Mouse (Mus musculus): ENCODE data around the gene Nkx2-3. TPM values are rescaled to one million over a fixed set of nuclear protein-coding genes. Genes with fewer than 3 reads are reported as not detected.

Gene Nkx2-3
- total RNA-seq, 2 experiments from 2014 or later: not detected

DNA sequence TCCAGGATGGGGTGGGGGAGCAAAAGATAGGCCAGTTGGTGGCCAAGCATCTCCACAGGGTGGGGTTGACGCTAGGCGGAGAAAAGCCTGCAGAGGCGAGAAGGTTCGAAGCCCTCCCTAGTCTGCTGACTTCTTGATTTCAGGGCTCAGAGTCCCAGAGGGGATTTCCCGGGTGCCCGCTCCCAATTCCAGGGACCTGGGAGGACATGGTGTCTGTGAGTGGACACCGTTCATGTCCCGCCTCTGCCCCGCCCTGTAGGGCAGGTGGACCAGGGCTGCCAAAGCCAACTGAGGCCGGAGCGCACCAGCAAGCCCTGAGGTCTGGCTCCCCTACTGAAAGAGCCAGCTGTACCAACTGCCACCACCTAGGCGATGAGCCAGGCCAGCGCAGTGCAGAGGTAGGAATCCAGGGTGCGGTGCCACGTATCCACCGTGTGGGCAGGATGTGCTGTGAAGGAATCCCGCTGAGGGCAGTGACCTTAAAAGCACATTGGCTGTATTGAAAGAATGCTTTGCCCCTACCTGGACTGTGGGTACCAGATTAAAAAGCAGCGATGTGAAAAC is 7.9 kb downstream of the Nkx2-3 start:
- DNase-seq: no peak

DNA sequence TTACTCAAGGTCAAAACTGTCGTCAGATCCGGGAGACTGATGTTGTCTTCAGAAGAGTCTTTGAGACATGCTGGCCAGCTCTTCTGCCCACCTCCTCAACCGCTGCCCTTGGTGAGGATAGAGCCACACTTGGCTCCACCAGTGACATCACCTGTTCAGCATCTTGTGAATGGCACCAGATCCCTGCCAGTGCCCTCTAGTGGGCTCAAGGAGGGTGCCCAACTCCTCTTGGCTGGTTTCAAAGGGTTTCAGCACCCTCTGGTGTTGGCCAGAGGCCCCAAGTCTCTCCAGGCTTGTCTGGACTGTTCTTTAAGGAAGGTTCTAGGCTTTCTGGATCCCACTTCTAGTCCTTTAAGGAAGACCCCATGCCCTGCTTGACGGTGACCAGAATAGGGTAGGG is 11.8 kb downstream of the Nkx2-3 start:
- DNase-seq: peak; percentile 69 to 76

DNA sequence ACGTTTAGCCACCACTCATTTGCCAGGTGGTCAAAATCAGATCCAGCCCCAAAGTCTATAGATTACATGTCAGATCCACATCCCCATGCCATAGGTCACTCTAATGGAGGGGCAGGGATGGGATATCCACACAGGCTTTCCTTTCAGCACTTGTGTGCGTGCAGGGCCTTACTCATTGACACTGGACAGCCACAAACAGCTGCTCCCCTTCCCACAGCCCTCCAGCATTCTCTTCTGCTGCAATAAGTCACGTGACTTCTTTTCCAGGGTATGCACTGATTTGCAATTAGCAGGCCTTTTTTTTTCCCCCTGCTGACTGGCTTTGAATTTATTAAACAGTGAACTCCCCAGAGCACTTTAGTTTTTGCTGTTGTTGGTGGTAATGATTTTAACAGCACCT is 14.0 kb downstream of the Nkx2-3 start:
- DNase-seq: no peak

DNA sequence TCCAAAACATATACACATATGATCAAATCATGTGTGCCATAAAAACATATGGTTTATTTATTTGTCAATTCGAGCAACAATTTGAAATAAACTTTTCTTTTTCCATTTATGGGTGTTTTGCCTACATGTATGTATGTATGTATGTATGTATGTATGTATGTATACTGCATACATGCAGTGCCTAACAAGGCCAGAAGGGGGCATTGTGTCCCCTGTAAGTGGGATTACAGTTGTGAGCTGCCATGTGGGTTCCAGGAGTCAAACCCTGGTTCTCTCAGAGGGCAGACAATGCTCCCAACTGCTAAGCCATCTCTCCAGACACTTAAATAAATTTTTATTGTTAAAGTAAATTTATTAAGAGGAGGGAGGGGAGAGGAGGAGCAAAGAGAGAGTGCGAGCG is 15.2 kb downstream of the Nkx2-3 start:
- no peak for DNase-seq

DNA sequence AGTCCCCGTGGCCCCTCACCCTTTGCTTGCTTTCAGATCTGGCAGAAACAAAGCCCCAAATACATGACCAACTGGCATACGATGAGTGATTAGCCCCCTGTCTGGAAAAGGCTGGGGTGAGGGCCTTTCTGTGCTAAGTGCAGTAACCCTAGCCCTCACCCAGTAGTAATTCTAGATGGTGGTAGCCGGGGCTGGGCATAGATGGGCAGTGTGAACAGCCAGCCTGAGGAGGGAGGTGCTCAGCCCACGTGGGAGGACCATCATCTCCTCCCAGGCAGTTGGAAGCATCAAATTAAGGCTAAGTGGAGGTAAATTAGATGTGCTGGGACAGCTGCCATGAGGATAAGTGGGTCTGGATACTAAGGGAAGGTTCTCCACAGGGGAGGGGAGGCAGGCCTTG is 17.0 kb downstream of the Nkx2-3 start:
- no peak for DNase-seq

DNA sequence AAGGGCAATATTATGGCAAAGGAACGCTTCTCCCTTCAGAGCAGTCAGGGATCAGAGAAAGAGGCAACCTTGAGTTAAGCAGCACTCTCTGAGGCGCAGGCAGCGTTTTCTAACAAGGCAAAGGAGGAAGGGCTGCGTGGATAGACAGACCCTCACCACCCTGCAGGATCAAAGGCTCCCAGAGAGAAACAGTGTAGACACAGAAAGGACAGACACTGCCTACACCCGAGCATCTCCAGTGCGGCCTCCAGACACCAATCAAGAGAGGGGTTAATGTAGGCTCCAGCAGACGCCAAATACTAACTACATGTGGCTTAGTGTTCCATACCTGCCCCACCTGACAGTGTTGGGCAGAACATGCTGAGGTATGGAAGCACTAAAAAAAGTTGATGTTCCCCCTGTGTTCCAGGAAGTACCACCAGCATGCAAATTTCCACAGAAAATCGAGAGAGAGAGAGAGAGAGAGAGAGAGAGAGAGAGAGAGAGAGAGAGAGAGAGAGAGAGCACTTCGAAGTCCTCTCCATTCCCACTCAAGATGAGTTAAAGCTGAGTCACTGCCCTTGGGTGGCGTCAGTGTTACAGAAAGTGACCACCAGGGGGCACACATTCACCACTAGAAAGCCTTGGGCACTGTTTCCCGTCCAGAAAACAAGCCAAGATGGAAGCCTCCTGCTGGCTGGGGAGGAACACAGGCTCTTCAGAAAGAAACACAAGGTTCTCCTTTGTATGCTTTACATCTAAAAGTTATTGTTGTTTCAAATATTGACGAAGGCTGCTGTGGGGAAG is 18.5 kb downstream of the Nkx2-3 start:
- DNase-seq: peak; percentile 85 to 91

DNA sequence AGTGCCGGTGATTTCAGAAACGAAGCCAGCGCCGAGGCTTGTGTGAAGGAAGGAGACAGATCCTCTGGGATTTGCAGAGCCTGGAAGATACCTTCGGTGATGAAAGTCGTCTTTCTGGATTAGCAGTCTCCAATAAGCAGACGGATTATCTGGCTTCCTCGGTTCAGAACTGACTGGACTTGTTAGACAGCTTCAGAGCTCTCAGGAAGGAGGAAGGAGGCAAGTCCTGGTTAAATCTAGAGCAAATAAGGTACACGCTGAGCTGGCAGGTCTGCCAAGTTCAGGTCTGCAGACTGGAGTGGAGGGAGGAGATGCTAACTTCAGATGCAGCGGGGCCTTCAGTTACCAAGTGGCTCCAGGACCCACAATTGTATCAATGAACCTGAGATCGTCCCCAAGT is 29.7 kb downstream of the Nkx2-3 start:
- DNase-seq: no peak

DNA sequence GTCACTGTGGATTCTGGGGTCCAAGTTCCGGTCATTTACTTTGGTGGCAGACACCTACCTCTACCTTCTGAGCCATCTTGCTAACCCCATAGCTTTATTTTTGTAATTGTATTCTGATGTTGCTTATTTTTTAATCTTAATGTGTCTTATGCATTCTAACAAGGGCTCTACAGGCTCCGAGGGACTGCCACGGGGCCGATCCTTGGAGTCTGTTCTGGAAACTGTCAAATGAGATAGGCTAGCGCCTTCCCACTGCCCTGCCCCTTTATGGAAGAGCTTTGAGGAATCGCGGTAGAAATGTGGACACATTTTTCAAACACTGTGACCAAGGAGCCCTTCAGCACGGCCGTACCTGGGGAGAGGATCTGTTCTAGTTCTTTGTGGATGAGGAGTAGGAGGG is 30.7 kb downstream of the Nkx2-3 start:
- DNase-seq: no peak

DNA sequence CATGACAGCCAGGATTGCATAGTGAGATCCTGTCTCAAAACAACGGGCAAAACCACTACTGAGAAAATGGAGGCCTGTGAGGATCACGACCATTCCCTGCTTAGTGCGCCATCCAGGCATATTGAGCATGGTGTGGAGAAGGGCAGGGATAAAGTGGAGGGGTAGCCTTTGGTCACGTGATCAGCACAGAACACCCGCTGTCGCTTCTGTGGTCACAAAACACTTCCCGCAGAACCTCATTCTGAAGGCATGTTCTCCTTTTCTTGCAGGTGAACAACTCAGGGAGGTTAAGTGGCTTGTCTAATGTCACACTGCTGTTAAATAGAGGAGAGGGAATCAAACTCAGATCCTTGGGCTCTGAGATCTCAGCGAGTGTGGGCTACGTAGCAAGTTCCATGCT is 33.4 kb downstream of the Nkx2-3 start:
- DNase-seq: no peak

DNA sequence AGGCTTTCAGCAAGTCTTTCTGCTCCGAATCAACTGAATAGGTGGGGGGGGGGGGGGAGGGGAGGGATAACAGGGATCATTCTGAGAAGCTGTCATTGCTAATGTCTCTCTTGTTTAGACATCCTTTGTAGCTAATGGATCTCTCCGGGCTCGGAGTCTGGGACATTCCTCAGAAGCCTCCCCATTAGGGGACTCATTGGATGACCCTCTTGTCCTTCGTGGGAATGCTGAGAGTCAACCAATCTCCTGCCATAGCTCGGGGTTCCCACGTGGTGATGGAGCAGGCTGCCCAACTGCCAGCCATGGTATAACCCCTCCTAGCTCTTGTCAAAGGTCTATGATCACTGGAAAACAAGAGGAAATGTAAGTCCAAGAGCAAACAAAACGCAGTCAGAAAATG is 34.7 kb downstream of the Nkx2-3 start:
- DNase-seq: no peak

DNA sequence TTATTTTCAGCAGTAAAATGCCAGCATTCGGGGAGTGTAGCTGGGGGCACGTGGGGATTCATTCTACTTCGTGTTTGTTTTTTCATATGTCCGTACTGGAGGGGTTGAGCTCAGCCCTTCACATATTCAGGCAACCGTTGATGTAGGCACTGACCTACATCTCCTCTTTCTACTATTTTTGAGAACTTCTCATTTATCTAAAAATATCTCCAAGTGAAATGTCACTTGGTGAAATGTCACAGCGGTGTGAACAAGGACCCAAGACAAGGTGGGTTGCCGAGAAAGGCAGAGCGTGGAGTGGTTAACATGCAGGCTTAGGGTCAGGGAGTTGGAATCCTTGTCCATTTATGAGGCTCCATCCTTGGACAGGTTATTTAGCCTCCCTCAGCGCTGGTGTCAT is 35.1 kb downstream of the Nkx2-3 start:
- DNase-seq: no peak

DNA sequence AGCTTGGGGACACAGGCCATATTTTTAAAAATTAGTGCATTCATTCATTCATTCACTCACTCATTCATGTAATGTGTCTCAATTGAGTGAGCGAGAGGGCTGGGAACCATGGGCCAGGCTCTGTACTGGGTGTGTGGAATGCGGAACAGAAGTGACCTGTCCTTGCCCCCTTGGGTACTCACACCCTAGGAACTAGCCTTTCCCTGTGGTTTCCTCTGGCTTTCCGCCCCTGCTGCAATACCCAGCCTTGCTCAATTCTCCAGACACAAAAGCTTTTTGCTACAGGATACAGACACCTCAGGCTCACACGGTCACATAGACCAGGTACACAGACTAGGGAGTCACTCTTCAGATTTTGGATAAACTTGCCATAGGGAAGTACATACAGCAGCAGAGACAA is 36.2 kb downstream of the Nkx2-3 start:
- no peak for DNase-seq

DNA sequence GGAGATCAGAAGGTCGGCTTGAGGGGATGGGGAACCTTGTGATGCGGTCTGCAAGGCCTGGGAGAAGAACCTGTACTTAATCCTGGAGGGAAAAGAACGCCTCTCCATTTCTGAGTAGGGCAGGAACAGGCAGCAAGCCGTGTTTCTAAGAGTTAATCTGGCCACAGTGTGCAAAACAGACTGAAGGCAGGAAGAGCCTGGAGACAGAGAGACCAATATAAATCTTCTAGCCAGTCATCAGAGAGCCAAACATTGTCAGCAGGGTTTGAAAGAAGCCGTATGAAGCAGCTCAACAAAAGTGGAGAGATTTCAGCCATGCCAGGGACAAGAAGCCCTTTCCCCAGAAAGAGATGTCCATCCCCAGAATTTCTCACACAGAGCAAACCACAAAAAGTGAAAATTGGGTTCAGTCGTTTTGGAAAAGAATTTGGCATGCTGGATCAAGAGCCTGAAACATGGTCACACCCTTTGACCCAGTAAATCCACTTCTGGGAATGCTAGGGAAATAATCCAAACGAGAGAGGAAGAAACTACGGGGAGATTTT is 39.2 kb downstream of the Nkx2-3 start:
- no peak for DNase-seq

DNA sequence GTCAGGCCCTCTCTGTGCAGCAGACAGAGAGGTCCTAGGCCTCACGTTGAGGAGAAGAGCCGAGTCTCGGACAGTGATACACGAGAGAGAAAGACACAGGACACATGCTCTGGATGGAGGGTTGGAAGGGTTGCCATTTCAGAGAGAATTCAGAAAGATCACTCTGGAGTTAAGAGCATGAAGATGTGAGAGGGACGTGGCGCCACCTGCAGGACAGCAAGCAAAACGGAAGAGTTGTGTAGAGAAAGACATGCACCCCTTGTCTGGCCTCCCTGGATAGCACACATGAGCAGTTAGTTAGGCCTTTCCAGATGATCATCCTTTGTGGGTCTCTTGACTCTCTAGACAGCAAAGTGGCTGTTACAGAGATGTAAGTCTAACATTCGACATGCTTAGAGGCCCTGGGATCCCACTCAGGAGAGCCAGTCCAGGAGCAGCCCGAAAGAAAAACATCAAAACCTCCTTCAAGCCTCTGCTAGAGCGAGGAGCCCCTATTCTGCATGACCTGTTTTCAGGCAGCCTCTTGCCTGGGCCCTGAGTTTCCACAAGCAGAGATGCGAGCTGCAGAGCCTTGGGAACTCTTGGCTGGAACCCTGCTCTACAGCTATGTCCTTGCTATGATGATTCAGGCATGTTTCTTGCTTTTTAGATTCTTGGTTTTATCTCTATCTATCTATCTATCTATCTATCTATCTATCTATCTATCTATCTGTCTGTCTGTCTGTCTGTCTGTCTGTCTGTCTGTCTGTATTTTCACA is 43.8 kb downstream of the Nkx2-3 start:
- DNase-seq: peak; percentile 64 to 80

DNA sequence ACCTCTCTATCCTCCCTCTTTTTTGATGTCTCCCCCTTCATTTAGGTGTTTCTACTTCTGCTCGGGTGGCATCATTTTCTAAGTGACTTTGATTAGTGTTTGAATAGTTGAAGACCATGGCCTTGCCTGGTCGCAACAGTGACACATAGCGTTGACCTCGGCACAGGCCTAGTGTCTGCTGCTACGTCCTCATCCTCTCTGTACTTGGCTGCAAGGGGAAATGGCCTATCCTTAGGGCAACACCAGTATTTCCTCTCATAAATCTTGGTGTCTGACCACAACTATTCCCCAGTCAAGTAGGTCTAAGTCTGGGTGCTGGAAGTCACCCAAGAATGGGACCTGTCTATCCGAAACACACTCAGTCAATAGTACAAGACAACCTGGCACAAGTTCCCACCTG is 47.5 kb downstream of the Nkx2-3 start:
- peak; percentile 39 to 60 for DNase-seq

DNA sequence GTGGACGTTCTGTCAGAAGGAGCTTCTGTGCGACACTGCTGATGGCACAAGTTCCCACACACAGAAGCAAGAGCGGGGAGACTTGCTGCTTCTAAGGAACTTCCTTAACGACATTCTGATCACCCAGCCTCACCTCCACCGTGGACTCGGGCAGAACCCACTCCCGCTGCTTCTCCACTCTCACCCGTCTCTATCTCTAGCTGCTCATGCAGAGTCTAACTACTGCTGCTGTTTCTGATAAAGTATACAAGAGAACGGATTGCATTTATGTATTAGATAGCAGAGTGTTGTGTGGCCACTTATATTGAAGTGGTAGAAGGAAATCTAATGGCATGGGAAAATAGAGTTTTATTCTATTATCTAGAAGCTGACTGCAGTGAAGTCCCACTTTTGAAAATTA is 48.6 kb downstream of the Nkx2-3 start:
- no peak for DNase-seq

DNA sequence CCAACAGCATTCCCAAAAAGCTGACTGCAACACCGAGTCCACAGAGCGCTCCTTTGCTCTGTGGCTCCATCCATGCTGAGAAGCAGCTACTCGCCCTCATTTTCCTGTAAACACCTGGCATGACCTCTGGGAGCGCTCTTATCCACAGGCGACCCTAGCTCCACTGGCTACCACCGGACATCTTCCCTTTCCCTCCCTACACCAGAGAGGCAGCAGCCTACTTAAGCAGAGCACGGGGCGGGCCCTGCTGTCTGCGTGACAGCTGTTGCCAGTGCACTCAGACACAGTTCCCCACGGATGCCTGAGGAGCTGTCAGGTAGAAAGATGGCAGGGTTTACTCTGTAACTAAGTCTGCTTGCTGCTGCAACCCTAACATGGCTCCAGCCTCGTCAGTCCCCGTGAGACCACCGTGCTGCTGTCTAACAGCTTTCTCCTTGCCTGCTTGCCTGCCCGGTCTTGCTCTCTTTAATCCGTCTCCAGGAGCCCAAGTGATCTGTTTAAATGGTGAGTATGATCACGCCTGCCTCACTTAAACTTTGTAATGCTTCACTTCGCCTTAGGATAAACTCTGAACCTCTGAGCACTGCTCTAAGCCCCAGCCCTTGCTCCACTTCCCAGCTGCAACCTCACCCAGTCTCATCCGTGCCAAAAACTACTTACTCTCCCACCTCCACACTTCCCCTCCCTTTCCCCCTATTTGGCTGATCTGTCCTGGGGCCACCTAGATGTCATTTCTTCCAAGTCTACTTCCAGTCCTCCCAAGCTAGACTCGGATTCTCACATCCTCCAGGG is 50.2 kb downstream of the Nkx2-3 start:
- no peak for DNase-seq

DNA sequence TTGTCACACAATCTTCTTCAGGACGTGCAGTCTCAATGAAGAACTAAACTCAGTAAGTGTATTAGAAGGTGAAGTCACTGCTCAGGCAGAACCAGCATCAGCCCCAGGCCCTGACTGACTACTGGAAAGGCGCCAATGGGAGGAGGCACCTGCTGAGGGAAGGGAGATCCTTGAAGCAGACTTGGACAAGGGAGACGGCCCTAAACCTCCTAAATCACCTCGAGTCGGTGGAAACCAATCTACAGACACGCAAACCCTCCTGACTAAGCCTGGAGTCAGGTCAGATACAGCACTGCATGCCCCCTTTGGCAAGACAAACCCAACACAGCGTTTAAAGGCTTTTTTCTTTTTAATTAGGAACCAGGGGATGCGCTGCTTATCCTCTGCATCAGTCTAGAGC is 51.3 kb downstream of the Nkx2-3 start:
- no peak for DNase-seq
